Mouse (Mus musculus) gastrocnemius, adult 18-20 months (tissue): ENCODE data around the gene Xk. TPM values are rescaled to one million over a fixed set of nuclear protein-coding genes. Genes with fewer than 3 reads are reported as not detected.
"Not testable (repeated sequence)": the region's sequence is repeated elsewhere in the genome, so short reads cannot be mapped to it uniquely, and the experiment has no call there.

Experiments
- DNase-seq: peaks from one replicate; pipeline ENCODE4 v3.0.0; 2021; ENCODE audit warnings: low spot score
- long read RNA-seq, 2 experiments: library from polyadenylated mRNA; stranded (forward); transcript quantifications; one replicate each; pipeline ENCODE4 v2.0.0; 2021
- total RNA-seq, 2 experiments: library from RNA; stranded (reverse); gene quantifications; 2 replicates each; pipeline ENCODE4 v1.2.3; 2021

Xk gene
- 1 to 10 TPM; 4.7 to 6.5 TPM for total RNA-seq
- long read RNA-seq, experiment 1, full-length matches to known transcripts: 8 of 10 reads
- long read RNA-seq, experiment 1, partial matches to known transcripts: 0 of 10 reads
- long read RNA-seq, experiment 1, other reads (novel, unspliced or antisense): 2 of 10 reads
- long read RNA-seq, experiment 2, full-length matches to known transcripts: 5 of 6 reads
- long read RNA-seq, experiment 2, partial matches to known transcripts: 0 of 6 reads
- long read RNA-seq, experiment 2, other reads (novel, unspliced or antisense): 1 of 6 reads

DNA sequence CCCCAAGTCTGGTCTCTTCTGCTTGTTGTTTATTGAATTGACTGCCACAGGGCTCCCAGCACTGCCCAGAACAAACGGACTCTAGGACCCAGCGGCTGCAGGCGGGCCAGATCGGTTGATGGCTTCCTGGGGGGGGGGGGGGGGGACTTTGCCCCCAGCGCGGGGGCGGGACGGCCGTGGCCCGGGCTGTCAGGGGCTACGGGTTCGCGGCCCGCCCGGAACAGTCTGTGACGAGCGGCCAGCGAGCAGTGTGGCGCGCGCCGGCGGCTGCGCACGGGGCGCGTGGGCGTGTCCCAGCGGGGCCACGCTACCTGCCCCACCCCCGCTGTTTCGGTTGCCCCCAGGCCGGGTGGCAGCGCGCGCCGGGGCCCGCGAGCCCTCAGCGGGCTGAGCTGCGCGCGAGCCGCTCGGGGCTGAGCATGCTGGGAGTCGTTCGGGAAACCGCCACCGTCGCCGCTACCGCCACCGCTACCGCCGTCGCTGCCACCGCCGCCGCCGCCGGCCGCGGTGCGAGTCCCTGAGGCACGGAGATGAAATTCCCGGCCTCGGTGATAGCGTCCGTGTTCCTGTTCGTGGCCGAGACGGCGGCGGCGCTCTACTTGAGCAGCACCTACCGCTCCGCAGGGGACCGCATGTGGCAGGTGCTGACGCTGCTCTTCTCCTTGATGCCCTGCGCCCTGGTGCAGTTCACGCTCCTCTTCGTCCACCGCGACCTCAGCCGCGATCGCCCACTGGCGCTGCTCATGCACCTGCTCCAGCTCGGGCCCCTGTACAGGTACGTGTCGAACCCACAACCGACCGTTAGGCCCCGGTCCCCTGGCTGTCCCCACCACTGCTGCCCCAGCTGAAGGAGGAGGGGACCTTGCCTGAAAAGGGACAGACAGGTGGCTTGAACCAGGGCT lies at the start of gene Xk:
TSS of gene Xk (plus strand) at position 297 of the 902 bp plus-strand sequence.
- DNase-seq: peak; percentile 14

DNA sequence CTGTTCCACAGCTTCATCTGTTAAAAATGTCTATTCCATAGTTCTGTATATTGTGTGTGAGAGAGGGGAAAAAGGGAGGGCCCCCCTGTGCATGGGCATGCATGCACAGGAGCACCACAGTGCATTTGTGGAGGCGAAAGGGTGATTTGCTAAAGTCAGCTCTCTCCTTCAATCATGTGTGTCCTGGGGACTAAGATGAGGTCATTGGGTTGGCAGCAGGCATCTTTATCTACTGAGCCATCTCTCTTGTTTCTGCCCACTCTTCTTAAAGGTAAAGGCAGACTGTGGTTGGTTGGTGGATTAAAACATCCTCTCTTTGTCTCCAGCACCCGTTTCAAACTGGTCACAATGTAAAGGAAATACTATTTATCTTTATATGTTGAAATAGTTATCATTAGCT lies 45.5 kb upstream of the Xk start:
- DNase-seq: no peak

DNA sequence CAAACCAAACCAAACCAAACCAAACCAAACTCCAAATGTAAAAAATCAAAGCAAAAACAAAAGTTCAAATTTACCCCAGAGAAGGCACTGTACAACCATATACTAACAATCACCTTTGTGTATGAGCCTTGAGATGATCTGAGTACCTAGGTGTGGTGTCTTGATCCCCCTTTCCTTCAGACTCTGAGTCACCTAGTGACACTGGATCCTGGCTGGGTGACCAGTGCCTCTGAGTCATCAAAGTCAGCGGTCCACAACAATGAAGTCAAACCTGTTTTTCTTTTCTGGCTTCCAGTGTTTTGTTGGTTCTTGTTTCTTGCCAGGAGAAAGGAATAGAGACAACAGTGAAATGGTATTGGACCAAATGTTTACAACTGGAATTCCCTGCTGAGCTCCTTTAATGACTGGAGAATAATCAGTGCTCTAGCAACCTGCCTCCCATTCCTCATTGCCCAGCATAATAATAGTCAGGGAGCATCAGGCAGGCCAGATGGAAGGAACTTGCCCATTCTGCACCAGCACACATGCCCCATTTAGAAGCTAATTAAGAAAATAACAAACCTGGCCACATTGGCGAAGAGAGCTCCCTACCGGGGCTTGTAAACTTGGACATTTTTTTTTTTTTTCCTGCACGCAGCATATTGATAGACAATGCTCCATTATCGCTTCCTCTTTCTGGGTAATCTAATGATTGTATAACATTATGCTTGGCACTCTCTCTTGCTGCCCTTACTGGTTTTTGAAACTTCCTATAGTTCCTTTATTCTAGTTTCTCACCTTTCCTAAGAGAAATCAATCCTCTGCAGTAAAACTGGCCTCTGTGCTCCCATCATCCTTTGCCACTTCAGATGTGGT lies 31.6 kb upstream of the Xk start:
- no peak for DNase-seq

DNA sequence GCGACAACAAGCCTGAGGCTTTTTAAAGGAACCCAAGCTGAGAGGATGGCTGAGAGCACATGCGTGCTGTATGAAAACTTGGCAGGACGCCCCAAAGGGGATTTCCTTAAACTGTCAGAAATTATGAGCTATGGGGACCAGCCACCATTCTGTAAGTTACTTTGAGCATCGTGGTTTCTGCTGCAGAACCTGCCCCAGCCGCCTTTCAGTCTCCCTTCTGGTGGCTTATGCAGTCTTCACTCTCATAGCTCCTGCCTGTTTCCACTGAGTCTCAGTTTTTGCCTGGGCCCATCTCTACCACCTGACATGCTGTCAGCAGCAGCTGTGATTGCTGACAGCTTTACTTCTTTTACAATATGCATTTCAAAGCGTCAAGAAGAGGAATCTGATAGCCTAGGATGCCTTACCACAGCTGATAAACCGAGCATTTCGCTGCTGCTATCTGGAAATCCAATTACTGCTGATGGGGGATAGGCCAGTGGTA lies 29.1 kb upstream of the Xk start:
- DNase-seq: no peak

DNA sequence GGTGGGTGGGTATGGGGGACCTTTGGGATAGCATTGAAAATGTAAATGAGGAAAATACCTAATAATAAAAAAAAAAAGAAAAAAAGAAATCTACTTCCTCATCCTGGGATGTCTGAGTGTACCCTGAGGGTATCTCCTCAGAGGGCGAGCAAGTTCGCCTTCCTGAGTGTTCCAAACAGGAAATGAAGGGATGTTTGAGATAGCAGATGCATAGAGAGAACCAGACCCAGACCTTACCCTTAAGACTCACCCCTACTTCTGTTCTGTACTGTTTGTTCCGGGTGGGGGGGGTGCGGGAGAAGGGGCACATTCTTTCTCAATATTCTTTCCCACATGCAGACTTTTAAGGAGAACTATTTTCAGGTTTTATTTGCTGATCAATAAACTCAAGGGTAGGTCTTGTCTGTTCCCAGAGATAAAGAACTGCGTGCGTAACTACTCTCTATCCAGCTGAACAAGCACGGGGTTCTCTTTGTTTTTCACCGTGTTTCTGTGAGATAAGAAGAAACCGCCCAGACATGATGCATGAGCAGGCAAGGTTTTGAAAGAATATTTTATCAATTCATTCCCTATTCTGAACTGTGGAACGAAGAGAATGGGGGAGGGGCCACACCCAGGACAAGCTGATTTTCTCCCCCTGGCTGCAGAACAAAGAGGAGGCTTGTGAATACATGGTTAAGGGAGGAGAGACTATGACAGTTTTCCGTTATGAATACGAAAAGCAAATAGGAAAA lies 27.8 kb upstream of the Xk start:
- no peak for DNase-seq

DNA sequence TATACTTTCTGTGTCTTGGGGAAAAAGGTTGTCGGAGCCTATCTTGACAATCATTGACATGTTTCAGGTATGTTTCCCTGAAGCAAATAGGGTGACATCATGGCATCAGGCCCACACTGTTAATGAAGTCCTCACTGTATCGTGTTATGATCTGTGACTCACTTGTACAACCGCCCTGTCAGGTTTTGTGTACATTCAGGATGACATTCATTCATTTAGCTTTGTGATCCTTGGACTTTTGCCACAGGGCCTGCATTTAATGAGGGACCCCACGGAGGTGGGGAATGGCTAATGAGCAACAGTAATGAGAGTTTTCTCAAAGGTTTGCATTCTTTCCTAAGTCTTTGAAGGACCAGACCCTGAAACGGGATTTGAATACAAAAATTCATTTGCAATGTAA lies 23.6 kb upstream of the Xk start:
- no peak for DNase-seq

DNA sequence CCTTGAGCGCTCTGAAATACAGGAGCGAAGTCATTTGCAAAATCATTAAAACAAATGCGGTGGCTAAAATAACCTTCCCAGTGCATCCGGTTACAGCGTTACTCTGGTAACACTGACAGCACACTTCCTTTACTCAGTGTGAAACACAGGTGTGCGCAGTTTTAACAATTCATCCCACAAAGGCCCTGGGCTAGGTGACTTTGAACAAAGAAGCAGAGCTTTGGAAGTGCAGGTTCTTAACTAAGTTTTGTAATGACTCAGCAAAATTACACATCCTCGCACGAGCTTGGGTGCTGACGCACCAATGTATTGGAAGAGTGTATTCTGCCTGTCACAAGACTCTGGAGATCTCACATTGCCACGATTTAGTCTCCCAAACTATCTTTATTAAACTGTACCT lies 18.6 kb upstream of the Xk start:
- DNase-seq: no peak

DNA sequence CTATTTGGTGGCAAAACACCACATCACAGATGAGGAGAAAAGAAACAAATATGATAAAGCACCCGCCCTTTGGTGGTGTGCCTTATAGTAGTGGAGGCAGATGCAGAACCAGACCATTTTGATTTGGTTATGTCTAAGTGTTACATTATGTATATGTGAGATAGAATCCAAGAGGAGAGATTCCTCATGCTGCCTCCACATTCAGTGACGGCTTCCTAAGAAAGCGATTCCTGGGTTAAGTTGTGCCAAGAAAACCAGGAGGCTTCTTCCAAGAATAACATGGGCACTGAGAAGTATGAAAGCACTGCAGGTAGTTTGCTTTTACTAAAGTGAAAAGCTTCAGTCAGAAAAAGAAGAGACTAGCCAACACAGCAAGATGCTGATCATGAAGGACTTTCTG lies 17.7 kb upstream of the Xk start:
- no peak for DNase-seq

DNA sequence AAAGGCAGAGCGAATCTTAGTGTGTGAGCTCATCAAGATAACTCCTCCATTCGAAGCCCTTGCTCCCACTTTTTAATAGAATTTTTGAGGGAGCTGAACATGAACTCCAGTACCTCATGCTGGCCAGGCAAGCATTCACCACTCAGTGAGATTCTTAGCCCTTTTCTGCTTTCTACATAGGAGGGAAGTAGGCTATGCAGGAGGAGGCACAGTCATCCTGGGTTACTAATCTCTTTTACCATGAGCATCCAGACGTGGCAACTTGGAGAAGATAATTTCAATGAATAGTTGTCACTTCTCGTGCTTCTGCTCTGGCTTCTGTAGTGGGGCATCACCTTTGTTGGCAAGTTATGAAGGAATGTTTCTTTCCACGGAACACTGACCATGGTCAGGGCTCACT lies 15.8 kb upstream of the Xk start, which contains the start of gene Gm14862:
TSS of gene Gm14862 (minus strand) at position 134 of the 400 bp plus-strand sequence.
- DNase-seq: no peak

DNA sequence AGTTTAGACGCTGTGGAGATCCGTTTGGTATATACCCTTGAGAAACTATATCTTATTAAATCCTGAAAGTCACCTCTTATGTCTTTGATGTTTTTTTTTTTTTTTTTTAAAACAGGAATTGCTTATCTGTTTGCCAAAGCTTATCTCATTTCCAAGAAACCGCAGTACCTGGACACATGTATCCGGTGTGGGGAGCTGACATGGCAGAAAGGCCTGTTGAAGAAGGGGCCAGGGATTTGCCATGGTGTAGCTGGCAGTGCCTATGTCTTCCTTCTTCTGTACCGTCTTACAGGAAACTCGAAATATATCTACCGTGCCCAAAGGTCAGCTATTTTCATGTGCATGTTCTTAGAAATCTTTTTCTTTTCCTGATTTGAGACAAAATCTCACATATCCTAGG lies 14.7 kb upstream of the Xk start:
- no peak for DNase-seq

DNA sequence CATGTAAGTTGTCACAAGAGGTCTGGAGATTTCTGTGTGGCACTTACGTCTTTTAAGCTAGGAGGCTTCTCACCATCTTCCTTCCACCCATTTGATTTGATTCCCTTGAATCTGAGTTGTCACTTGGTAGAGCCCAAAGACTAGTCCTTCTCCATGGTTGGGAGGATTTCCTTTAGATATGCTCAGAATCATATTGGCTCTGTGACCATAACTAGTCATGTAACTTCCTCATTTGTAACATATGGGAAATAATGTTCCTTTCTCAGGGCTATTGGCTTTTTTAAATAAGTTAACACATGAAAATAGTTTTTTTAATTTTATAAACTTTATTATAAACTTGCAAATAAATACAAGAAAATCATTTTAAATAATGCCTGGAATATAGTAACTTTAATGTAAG lies 13.3 kb upstream of the Xk start:
- no peak for DNase-seq

DNA sequence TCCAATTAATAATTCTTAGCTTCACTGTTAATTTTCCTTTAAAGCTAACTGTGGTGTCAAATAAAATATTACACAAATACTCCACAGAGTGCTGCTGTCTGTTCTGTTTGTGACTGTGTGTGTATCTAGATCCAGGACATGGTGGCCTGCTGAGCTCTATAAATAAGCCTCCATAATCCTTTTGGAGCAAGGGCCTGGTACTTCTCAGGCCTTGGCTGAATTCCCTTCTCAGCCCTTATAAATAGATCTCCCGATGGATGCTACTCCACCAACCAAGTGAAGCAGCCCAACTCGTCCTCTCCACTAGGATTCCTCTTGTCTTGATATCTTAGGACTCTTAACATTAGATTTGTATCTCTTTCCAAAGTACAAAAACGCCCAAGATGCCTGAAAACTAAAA lies 1.4 kb upstream of the Xk start:
- peak; percentile 8 for DNase-seq

DNA sequence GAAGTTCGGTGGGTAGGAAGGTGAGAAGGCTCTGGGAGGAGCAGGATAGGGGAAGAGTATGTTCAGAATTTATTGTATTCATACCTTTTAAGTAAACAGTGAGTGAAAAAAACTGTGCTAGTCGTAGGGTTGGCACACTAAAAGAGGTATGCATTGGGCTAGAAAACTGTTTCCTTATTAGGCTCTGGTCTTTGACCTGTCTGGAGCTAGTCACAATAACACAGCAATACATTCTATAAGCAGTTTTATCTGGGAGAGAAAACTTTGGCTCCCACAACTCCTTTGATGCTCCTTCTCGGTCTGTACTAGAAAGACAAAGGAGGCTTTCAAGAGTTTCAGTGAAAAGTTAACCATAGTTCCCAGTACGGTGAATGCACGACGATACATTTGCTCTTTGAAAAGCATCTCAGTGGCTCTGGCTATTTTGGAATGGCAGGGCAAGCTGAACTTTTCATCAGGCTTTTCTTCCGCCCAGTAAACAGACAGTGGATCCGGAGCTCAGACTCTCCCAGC lies 553 bp upstream of the Xk start:
- no peak for DNase-seq

DNA sequence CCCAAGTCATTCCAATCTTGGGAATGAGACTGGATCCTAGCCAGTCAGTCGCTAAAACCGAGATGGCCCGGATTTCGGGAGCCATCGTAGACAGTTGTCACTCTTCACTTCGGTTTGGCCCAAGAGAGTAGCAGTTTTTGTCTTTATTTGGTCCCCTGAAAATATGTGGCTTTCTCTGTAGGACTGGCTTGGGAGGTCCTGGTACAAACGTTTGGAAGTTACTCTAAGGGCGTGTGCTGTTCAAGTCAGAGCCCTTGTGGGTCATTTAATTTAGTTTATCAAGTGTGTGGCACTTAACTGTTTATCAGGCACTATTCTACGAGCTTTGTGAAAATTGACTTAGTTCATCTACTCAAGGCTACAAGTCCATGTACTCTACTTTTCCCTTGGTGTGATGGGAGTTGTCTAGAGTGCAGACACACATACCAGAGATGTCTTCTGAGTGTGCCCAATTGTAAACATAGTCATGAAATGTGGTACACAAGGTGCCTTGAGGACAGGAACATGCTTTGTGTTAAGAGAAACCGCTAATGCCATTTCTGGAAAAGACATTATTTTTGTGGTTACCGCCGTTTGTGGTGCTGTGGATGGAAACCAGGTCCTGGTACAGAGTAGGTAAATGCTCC lies 934 bp downstream of the Xk start:
- no peak for DNase-seq

DNA sequence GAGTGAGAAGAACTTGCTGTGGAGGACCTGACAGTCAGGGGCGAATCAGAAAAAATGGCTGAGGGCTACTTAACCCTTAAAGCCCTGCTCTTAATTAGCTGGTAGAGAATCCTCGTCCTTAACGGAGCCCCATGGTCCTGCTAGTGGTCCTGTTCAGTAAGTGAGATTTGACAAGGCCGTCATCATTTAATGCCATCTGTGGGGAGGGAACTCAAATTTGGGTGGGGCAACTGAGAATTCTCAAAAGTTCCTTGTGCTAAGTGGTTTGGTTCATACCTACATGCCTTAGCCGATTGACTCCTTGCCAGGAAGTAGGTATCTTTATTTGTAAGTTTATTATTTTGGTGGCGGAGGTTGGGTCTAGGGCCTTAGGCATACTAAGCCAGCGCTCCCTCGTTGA lies 1.8 kb downstream of the Xk start:
- no peak for DNase-seq

DNA sequence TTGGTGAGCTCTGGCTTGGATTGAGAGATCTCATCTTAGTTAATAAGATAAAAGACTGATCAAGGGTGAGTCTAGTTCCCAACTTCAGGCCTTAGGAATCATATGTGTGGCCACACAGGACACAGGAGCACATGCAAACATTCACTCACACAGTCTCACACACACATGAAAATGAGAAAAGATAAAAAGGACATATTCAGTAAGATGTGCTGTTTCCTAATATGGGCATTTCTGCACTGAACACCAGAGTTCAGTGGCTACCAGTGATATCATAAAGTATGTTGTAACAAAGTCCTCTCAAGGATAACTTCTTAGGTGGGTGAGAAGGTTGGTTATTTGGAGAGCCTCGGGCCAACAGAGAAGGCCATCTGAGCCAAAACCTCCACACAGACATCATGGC lies 10.9 kb downstream of the Xk start, which contains the start of gene H2al1m:
TSS of gene H2al1m (plus strand) at position 301 of the 400 bp plus-strand sequence.
- DNase-seq: not testable (repeated sequence)

DNA sequence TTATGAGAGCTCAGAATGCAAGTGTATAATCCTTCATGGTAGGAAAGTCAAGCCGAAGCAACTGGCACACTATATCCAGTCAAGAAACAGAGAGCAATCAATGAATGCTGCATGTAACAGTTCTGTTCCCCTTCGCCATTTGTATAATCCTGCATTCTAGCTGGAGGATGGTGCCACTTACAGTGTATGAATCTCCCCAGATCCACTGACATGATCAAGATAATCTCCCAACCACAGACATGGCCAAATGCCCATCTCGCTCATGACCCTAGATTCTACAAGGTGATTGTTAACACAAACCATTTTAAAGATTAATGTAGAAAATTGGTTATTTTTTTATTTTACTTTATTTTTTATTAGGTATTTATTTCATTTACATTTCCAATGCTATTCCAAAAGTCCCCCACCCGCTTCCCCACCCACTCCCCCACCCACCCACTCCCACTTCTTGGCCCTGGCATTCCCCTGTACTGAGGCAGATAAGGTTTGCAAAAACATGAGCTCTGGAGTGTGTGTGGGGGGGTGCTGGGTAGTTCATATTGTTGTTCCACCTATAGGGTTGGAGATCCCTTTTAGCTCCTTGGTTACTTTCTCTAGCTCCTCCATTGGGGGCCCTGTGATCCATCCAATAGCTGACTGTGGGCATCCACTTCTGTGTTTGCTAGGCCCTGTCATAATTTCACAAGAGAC lies 20.7 kb downstream of the Xk start:
- DNase-seq: not testable (repeated sequence)

DNA sequence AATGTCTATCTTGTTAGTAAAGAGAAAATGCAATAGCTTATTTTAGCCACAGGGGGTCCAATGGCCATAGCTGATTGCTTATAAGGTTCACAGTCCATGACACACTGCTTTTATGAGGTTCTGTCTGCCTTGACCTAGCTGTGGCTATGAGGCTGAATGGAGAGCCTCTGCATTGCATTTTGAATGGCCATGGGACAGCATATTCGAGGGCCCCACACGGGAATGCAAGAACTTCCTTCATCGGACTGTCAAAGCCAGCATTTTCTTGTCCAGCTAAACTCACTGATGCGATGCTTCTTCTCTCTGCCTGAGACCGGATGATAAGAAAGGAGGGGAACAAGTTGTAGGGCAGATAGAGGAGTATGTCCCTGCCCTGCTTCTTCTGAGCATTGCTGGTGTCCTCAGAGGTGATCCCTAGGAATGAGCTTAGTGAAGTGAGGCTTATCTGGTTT lies 25.9 kb downstream of the Xk start:
- DNase-seq: no peak

DNA sequence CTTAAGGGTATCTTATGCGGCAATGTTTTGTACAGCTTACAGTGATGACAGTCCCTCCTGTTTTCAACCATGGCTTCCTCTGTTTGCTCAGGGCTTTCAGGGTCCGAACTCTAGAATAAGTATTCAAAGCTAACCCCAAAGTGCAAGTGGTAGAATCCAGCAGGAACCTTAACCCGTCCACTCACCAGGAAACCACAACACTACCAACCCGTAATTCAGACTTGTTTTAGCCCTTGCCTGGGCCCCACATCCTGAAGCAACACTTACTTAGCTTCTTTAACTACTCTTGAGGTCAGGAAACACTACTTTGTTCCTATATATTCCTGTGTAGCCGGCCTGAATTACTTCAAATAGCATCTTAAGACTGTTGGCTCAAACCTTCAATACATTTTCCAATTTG lies 30.2 kb downstream of the Xk start:
- no peak for DNase-seq

DNA sequence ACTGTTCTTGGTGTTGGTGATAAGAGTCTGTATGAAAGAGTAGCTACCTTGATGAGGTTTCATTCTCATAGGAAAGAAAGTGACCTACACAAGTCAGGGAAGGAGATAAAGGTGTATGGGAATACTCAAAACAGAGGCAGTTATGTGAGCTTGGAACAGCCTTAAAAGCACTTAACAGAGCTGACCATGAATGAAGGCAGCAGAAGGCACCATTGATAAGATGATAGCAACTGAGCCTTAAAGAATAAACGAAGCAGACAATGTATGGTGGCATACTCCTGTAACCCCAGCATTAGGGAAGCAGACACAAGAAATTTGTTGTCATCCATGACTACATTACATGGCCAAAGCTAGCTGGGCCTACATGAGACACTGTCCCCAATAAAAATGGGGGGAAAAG lies 30.9 kb downstream of the Xk start:
- no peak for DNase-seq
